Comparison of ENCODE assay signal across 32 mouse cellular contexts in the genomic region with DNA sequence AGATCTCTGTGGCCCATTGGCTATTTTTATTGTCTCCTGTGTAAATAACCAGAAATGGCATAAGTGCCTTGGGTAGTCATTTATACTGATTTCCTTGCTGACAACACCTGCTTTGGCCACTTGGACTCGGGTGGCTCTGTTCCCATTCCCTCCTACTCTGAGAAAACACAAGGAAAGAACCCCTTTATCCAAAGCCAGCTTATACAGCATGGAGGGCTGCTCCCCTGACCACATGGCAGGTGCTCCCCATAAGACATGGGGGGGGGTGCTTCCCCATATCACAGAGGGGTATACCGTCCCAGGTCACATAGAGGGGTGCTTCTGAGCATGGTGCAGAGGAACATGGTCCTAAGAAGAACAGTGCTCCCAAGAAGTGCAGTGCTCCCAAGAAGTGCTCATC. TPM values are rescaled to one million over a fixed set of nuclear protein-coding genes. Genes with fewer than 3 reads are reported as not detected.
DNase-seq lines count a peak whose midpoint lies in the region; ATAC-seq and TF ChIP-seq lines count a peak whose summit lies in the region.
"Had no signal": no experiment of that assay in that cellular context is flagged by ENCODE, and none has a peak within 500 bp of the region (broad histone marks: within the 10 kb centered on the region; RNA-seq: fewer than 3 reads in every experiment).

No protein-coding gene starts in this region.

- H3K4me1 ChIP-seq in heart, embryonic 12.5 days (replicated peaks): no peaks in the 10 kb centered on the region
- H3K4me1 ChIP-seq in spleen, adult 2 months (ENCODE audit: control insufficient read depth, insufficient read depth, insufficient read length): peaks cover 34% of the 10 kb centered on the region
- no peaks in the 10 kb centered on the region for H3K4me1 ChIP-seq in stomach, postnatal 0 days (replicated peaks; ENCODE audit: control insufficient read depth, insufficient read depth)
- H3K4me1 ChIP-seq: embryonic facial prominence, embryonic 13.5 days; forebrain, embryonic 12.5 days; heart, embryonic 15.5 days; hindbrain, embryonic 12.5 days; hindbrain, embryonic 15.5 days had no signal

- H3K36me3 ChIP-seq in heart, embryonic 12.5 days: no peaks in the 10 kb centered on the region
- no peaks in the 10 kb centered on the region for H3K36me3 ChIP-seq in spleen, adult 2 months (ENCODE audit: control insufficient read depth, insufficient read depth, low read length)
- H3K36me3 ChIP-seq in stomach, postnatal 0 days (ENCODE audit: control insufficient read depth, insufficient read depth, low read length): no peaks in the 10 kb centered on the region
- H3K36me3 ChIP-seq: embryonic facial prominence, embryonic 13.5 days; forebrain, embryonic 12.5 days; heart, embryonic 15.5 days; hindbrain, embryonic 12.5 days; hindbrain, embryonic 15.5 days had no signal

- no peak for TF ChIP-seq CTCF in spleen, adult 2 months (IDR thresholded peaks at IDR 0.05; ENCODE audit: extremely low read depth, insufficient read depth, insufficient read length, insufficient replicate concordance)
- TF ChIP-seq CTCF in stomach, postnatal 0 days (IDR thresholded peaks at IDR 0.05; ENCODE audit: low read depth): no peak

- WGBS in heart, embryonic 12.5 days: 84% methylated on average over 2 of the region's 2 CpGs
- 87% methylated on average over 2 of the region's 2 CpGs for WGBS in spleen, adult 2 months
- WGBS in stomach, postnatal 0 days: 90% methylated on average over 2 of the region's 2 CpGs

- TF ChIP-seq POLR2A in spleen, adult 2 months (IDR thresholded peaks at IDR 0.05; ENCODE audit: low read depth, low read length): no peak

- H3K4me2 ChIP-seq in heart, embryonic 12.5 days: no peak overlapping the region
- H3K4me2 ChIP-seq in stomach, postnatal 0 days (replicated peaks; ENCODE audit: low read depth): no peak overlapping the region
- H3K4me2 ChIP-seq: embryonic facial prominence, embryonic 13.5 days; forebrain, embryonic 12.5 days; heart, embryonic 11.5 days; heart, embryonic 15.5 days; hindbrain, embryonic 12.5 days; hindbrain, embryonic 15.5 days had no signal

- H3K4me3 ChIP-seq in heart, embryonic 12.5 days: no peak overlapping the region
- no peak overlapping the region for H3K4me3 ChIP-seq in spleen, adult 2 months (ENCODE audit: extremely low read depth, insufficient read depth, insufficient read length)
- no peak overlapping the region for H3K4me3 ChIP-seq in stomach, postnatal 0 days (ENCODE audit: low read depth, low read length)
- H3K4me3 ChIP-seq: embryonic facial prominence, embryonic 13.5 days; erythroblast, embryonic 14.5 days; forebrain, embryonic 12.5 days; heart, embryonic 15.5 days; hindbrain, embryonic 12.5 days; hindbrain, embryonic 15.5 days had no signal

- DNase-seq in heart, postnatal 4 days: peak; percentile 1
- DNase-seq in spleen, adult 2 months (ENCODE audit: low read depth in 1 of 2, low spot score in 2 of 2): no peak
- DNase-seq in spleen, postnatal 14 days (ENCODE audit: low spot score in 2 of 2): no peak
- peak; percentile 7 for DNase-seq in stomach, postnatal 0 days (ENCODE audit: low spot score)
- no peak for DNase-seq in right cerebral cortex, adult 2 months (ENCODE audit: low spot score in 2 of 2)
- DNase-seq: adrenal gland, adult 2 months; adrenal gland, postnatal 14 days; cerebellum, adult 11 months; cerebellum, adult 2 months; cerebellum, adult 9-11 months; cerebellum, postnatal 25 days; gastrocnemius, postnatal 10 days; heart, adult 18-20 months; heart, postnatal 10 days had no signal

- no peaks in the 10 kb centered on the region for H3K9me3 ChIP-seq in heart, embryonic 12.5 days (replicated peaks)
- no peaks in the 10 kb centered on the region for H3K9me3 ChIP-seq in stomach, postnatal 0 days (ENCODE audit: control insufficient read depth, low read length)
- H3K9me3 ChIP-seq: embryonic facial prominence, embryonic 13.5 days; heart, embryonic 15.5 days; hindbrain, embryonic 12.5 days had no signal

- no peak for ATAC-seq in heart, embryonic 12.5 days (ENCODE audit: insufficient number of reproducible peaks, low FRiP score)
- no peak for ATAC-seq in stomach, postnatal 0 days (ENCODE audit: low FRiP score, low TSS enrichment)
- ATAC-seq: CD4-positive, CD25-positive, alpha-beta regulatory T cell, adult 4 months; forebrain, embryonic 16.5 days had no signal

- H3K27ac ChIP-seq in heart, embryonic 12.5 days (ENCODE audit: poor library complexity, severe bottlenecking): no peak overlapping the region
- peak overlapping the region; percentile 44; the same call in 1 of the 2 replicates for H3K27ac ChIP-seq in spleen, adult 2 months (ENCODE audit: insufficient read depth, low read length)
- no peak overlapping the region for H3K27ac ChIP-seq in stomach, postnatal 0 days (replicated peaks)
- H3K27ac ChIP-seq: embryonic facial prominence, embryonic 13.5 days; forebrain, embryonic 12.5 days; heart, embryonic 15.5 days; hindbrain, embryonic 12.5 days; hindbrain, embryonic 15.5 days had no signal

- TF ChIP-seq EP300 in stomach, postnatal 0 days (optimal IDR thresholded peaks at IDR 0.05): no peak

- H3K27me3 ChIP-seq in heart, embryonic 12.5 days (replicated peaks): no peaks in the 10 kb centered on the region
- H3K27me3 ChIP-seq in spleen, adult 2 months (ENCODE audit: control insufficient read depth, insufficient read depth, low read length): no peaks in the 10 kb centered on the region
- H3K27me3 ChIP-seq in stomach, postnatal 0 days (ENCODE audit: control insufficient read depth, insufficient read depth, low read length): no peaks in the 10 kb centered on the region
- H3K27me3 ChIP-seq: embryonic facial prominence, embryonic 13.5 days; forebrain, embryonic 12.5 days; heart, embryonic 15.5 days; hindbrain, embryonic 12.5 days; hindbrain, embryonic 15.5 days had no signal

- no peak overlapping the region for H3K9ac ChIP-seq in heart, embryonic 12.5 days
- H3K9ac ChIP-seq in stomach, postnatal 0 days (ENCODE audit: low read length): no peak overlapping the region
- H3K9ac ChIP-seq: embryonic facial prominence, embryonic 13.5 days; forebrain, embryonic 12.5 days; heart, embryonic 15.5 days; hindbrain, embryonic 12.5 days; hindbrain, embryonic 15.5 days had no signal

RNA-seq across cellular contexts. Expression of a gene that starts 57.8 kb away (rescaled TPM):
- not detected for total RNA-seq in heart, postnatal 4 days (2021)
- not detected in 2 replicates for polyA plus RNA-seq in heart, embryonic 12.5 days (2016; fragmentation: Nextera tagmentation; extraction: Ambion mirVana)
- not detected in 2 replicates for polyA plus RNA-seq in spleen, adult 2 months (2012; rRNA removed)
- polyA plus RNA-seq in stomach, postnatal 0 days (2015; fragmentation: Nextera tagmentation; extraction: Ambion mirVana): not detected in 2 replicates
- total RNA-seq: adrenal gland, adult 2 months; adrenal gland, postnatal 14 days; adrenal gland, postnatal 4 days; common myeloid progenitor, adult 5-6 weeks; gastrocnemius, adult 18-20 months; gastrocnemius, postnatal 10 days; gastrocnemius, postnatal 4 days; heart, adult 18-20 months; heart, postnatal 10 days; hematopoietic stem cell, adult 5-6 weeks; MEL had no signal
- polyA plus RNA-seq: adrenal gland, adult 2 months; C2C12; CD4-positive, CD25-positive, alpha-beta regulatory T cell, adult 4 months; cerebellum, adult 2 months; embryonic facial prominence, embryonic 13.5 days; erythroblast, embryonic 14.5 days; forebrain, embryonic 12.5 days; forebrain, embryonic 16.5 days; heart, embryonic 11.5 days; heart, embryonic 15.5 days; hindbrain, embryonic 12.5 days; hindbrain, embryonic 15.5 days; intestine, embryonic 14.5 days had no signal

Comparison
In these comparisons a context has a peak if more than half of its experiments do, and no peak if none do; other contexts are left out.
1. DNase-seq: peak in heart, postnatal 4 days (single experiment) and stomach, postnatal 0 days (single experiment); none in spleen, adult 2 months (0 of 2), spleen, postnatal 14 days (0 of 2) and right cerebral cortex, adult 2 months (0 of 2).